Mouse (Mus musculus) liver, embryonic 14.5 days (tissue): Measurements from ENCODE around the gene Rab9.

ENCODE experiments used
- CTCF ChIP-seq: IDR thresholded peaks from 2 replicates; pipeline ENCODE4 v1.5.1; 2016; ENCODE audit warnings: antibody characterized with exemption, low read depth, control low read depth
- EP300 ChIP-seq: IDR thresholded peaks from 2 replicates; pipeline ENCODE4 v1.6.1; 2016; ENCODE audit warnings: antibody characterized with exemption, low read depth

DNA sequence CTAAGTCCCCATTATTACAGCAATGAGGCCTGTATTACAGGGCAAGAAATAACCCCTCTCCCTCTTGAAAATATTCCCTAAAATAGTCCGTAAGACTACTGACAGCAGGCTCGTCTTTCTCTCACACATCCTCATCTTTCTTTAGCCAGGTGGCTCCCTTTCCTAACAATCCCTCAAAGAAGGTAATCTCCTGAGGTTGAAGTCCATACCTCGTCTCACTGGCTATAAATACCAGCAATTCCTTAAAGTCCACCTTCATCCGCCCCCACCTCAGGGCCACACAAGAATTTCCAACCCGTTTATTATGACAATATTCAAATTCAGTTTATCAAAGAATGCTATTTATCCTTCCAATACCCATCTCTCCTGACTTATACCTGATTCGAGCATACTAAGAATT lies 7.1 kb downstream of the Rab9 start:
- TF ChIP-seq CTCF (no peak), EP300 (no peak)
